Mouse (Mus musculus): ENCODE data around the gene A930033H14Rik. TPM values are rescaled to one million over a fixed set of nuclear protein-coding genes. Genes with fewer than 3 reads are reported as not detected.

Gene A930033H14Rik
- polyA plus RNA-seq, 1 experiment from 2014 or later = 3.2 TPM

- no peak overlapping the region for H3K4me2 ChIP-seq (replicated peaks)
These were observed 47.1 kb downstream of the A930033H14Rik start for GRCm38 (mm10) chr10:69165847-69166246.

GRCm38 (mm10) chr10:69165125-69165524 lies 47.8 kb downstream of the A930033H14Rik start:
- Histone ChIP-seq H3K4me3 (replicated peaks) (no peak overlapping the region), H3K27ac (replicated peaks) (no peak overlapping the region)

More at GRCm38 (mm10) chr10:69165847-69166246, 47.1 kb downstream of the A930033H14Rik start:
- H3K4me1 ChIP-seq = peaks cover 4% of the 10 kb centered on the region; the same call in 1 of the 2 replicates
- H3K9me3 ChIP-seq (replicated peaks) = no peaks in the 10 kb centered on the region
- H3K27me3 ChIP-seq = no peaks in the 10 kb centered on the region
- no peak overlapping the region for H3K9ac ChIP-seq
- H3K27ac ChIP-seq (replicated peaks) = no peak overlapping the region
- no peak overlapping the region for H3K4me3 ChIP-seq (replicated peaks)
- no peaks in the 10 kb centered on the region for H3K36me3 ChIP-seq
- ATAC-seq (ENCODE audit: insufficient number of reproducible peaks, low FRiP score, low TSS enrichment, low read depth) = no peak
- 82% methylated on average over 3 of the region's 3 CpGs for WGBS

GRCm38 (mm10) chr10:69163216-69163615 lies 49.7 kb downstream of the A930033H14Rik start:
- WGBS = 83% methylated on average over 5 of the region's 5 CpGs
- ATAC-seq (ENCODE audit: insufficient number of reproducible peaks, low FRiP score, low TSS enrichment, low read depth) = no peak
- Histone ChIP-seq H3K27ac (replicated peaks) (no peak overlapping the region), H3K4me1 (peaks cover 3% of the 10 kb centered on the region; the same call in 1 of the 2 replicates), H3K36me3 (no peaks in the 10 kb centered on the region), H3K27me3 (no peaks in the 10 kb centered on the region), H3K4me3 (replicated peaks) (no peak overlapping the region), H3K9me3 (replicated peaks) (no peaks in the 10 kb centered on the region), H3K9ac (no peak overlapping the region), H3K4me2 (replicated peaks) (no peak overlapping the region)

More at GRCm38 (mm10) chr10:69165125-69165524, 47.8 kb downstream of the A930033H14Rik start:
- 63% methylated on average over 7 of the region's 7 CpGs for WGBS
- no peak overlapping the region for H3K9ac ChIP-seq
- H3K27me3 ChIP-seq = no peaks in the 10 kb centered on the region
- H3K4me2 ChIP-seq (replicated peaks) = no peak overlapping the region
- H3K36me3 ChIP-seq = no peaks in the 10 kb centered on the region
- peaks cover 4% of the 10 kb centered on the region; the same call in 1 of the 2 replicates for H3K4me1 ChIP-seq
- no peaks in the 10 kb centered on the region for H3K9me3 ChIP-seq (replicated peaks)
- ATAC-seq (ENCODE audit: insufficient number of reproducible peaks, low FRiP score, low TSS enrichment, low read depth) = no peak

GRCm38 (mm10) chr10:69162577-69162976 lies 50.3 kb downstream of the A930033H14Rik start:
- Histone ChIP-seq H3K4me1 (peaks cover 2% of the 10 kb centered on the region), H3K9me3 (replicated peaks) (no peaks in the 10 kb centered on the region), H3K4me2 (replicated peaks) (no peak overlapping the region), H3K4me3 (replicated peaks) (no peak overlapping the region), H3K9ac (no peak overlapping the region), H3K27ac (replicated peaks) (no peak overlapping the region), H3K36me3 (no peaks in the 10 kb centered on the region), H3K27me3 (no peaks in the 10 kb centered on the region)
- WGBS = 75% methylated on average over 5 of the region's 5 CpGs
- ATAC-seq (ENCODE audit: insufficient number of reproducible peaks, low FRiP score, low TSS enrichment, low read depth) = no peak

GRCm38 (mm10) chr10:69161503-69161902 lies 51.4 kb downstream of the A930033H14Rik start:
- ATAC-seq (ENCODE audit: insufficient number of reproducible peaks, low FRiP score, low TSS enrichment, low read depth) = no peak

GRCm38 (mm10) chr10:69160877-69161276 lies 52.0 kb downstream of the A930033H14Rik start:
- H3K4me3 ChIP-seq (replicated peaks) = no peak overlapping the region
- H3K4me1 ChIP-seq = peaks cover 7% of the 10 kb centered on the region
- ATAC-seq (ENCODE audit: insufficient number of reproducible peaks, low FRiP score, low TSS enrichment, low read depth) = no peak
- H3K4me2 ChIP-seq (replicated peaks) = no peak overlapping the region
- whole genome bisulfite sequencing = 83% methylated on average over 2 of the region's 2 CpGs
- no peaks in the 10 kb centered on the region for H3K36me3 ChIP-seq
- no peak overlapping the region for H3K9ac ChIP-seq
- no peaks in the 10 kb centered on the region for H3K9me3 ChIP-seq (replicated peaks)
- no peaks in the 10 kb centered on the region for H3K27me3 ChIP-seq
- no peak overlapping the region for H3K27ac ChIP-seq (replicated peaks)

More at GRCm38 (mm10) chr10:69161503-69161902, 51.4 kb downstream of the A930033H14Rik start:
- Histone ChIP-seq H3K4me3 (replicated peaks) (no peak overlapping the region), H3K9me3 (replicated peaks) (no peaks in the 10 kb centered on the region), H3K4me2 (replicated peaks) (no peak overlapping the region), H3K36me3 (no peaks in the 10 kb centered on the region), H3K27ac (replicated peaks) (no peak overlapping the region), H3K9ac (no peak overlapping the region), H3K4me1 (peaks cover 7% of the 10 kb centered on the region), H3K27me3 (no peaks in the 10 kb centered on the region)
- WGBS = 82% methylated on average over 3 of the region's 3 CpGs

Other genes with a start within 250 kb of the A930033H14Rik start
- 28.4 and 33.1 TPM in 2 replicates for gene Rhobtb1, start 61.7 kb downstream of the A930033H14Rik start, polyA plus RNA-seq (2015; fragmentation: Nextera tagmentation; extraction: Ambion mirVana)
- 349 and 373 TPM in 2 replicates for gene Cdk1, start 139.8 kb upstream of the A930033H14Rik start, polyA plus RNA-seq (2015; fragmentation: Nextera tagmentation; extraction: Ambion mirVana)
- 23.1 and 24.3 TPM in 2 replicates for gene Ank3, start 185.7 kb upstream of the A930033H14Rik start, polyA plus RNA-seq (2015; fragmentation: Nextera tagmentation; extraction: Ambion mirVana)

Data from embryonic facial prominence, embryonic 15.5 days (tissue).